Mouse (Mus musculus) hindbrain, embryonic 13.5 days (tissue): ENCODE results near the gene Bach2. TPM values are rescaled to one million over a fixed set of nuclear protein-coding genes. Genes with fewer than 3 reads are reported as not detected.
A peak's percentile ranks its signal among the peaks of the same experiment; 100 is the strongest.

Source experiments
- ATAC-seq: fragments of 200-750 bp; cut with Nextera tagmentation; 2 replicates; pipeline ENCODE4 v1.8.0; 2017; ENCODE audit warnings: moderate TSS enrichment; ENCODE audit not compliant: low FRiP score
- H3K27ac ChIP-seq: fragments of 300-500 bp; sonication (generic); 2 replicates; pipeline ENCODE4 v1.5.1; 2015; ENCODE audit warnings: inconsistent platforms, mild to moderate bottlenecking, moderate library complexity
- H3K27me3 ChIP-seq: fragments of 300-500 bp; sonication (generic); 2 replicates; pipeline ENCODE4 v1.6.1; 2015; ENCODE audit warnings: mild to moderate bottlenecking, inconsistent platforms
- H3K36me3 ChIP-seq: fragments of 300-500 bp; sonication (generic); 2 replicates; pipeline ENCODE4 v1.6.1; 2015; ENCODE audit warnings: mild to moderate bottlenecking, inconsistent platforms
- H3K4me1 ChIP-seq: fragments of 300-500 bp; sonication (generic); replicated peaks from 2 replicates; pipeline ENCODE4 v1.6.1; 2015; ENCODE audit warnings: inconsistent platforms
- H3K4me2 ChIP-seq: fragments of 300-500 bp; sonication (generic); 2 replicates; pipeline ENCODE4 v1.6.1; 2015; ENCODE audit warnings: inconsistent platforms, mild to moderate bottlenecking, moderate library complexity
- H3K4me3 ChIP-seq: fragments of 300-500 bp; sonication (generic); 2 replicates; pipeline ENCODE4 v1.5.1; 2015; ENCODE audit warnings: mild to moderate bottlenecking, inconsistent platforms
- H3K9ac ChIP-seq: fragments of 300-500 bp; sonication (generic); 2 replicates; pipeline ENCODE4 v1.6.1; 2015; ENCODE audit warnings: mild to moderate bottlenecking, inconsistent platforms
- H3K9me3 ChIP-seq: fragments of 300-500 bp; sonication (generic); 2 replicates; pipeline ENCODE4 v1.6.1; 2016; ENCODE audit warnings: inconsistent platforms
- WGBS: fragments of 180-500 bp; shearing (Covaris S2); methylation state at CpG from one replicate; pipeline ENCODE4 v1.1.7; 2015; 5-methylcytosine and 5-hydroxymethylcytosine counted together
- polyA plus RNA-seq: library from polyadenylated mRNA; unstranded; fragments of >200 nt; fragmentation: Nextera tagmentation; extraction: Ambion mirVana; gene quantifications from 2 replicates; pipeline ENCODE4 v1.2.1, GENCODE M21; 2015

The Bach2 gene
- polyA plus RNA-seq, 1 experiment from 2014 or later, result 28.5 TPM

GRCm38 (mm10) chr4:32504236-32504635 lies 265.6 kb downstream of the Bach2 start:
- H3K4me2 ChIP-seq, result no peak overlapping the region
- no peaks in the 10 kb centered on the region for H3K9me3 ChIP-seq
- peak overlapping the region; percentile 30; the same call in 1 of the 2 replicates for H3K27ac ChIP-seq
- WGBS, result 76% methylated on average over 11 of the region's 11 CpGs
- no peak overlapping the region for H3K4me3 ChIP-seq
- peaks cover 24% of the 10 kb centered on the region for H3K36me3 ChIP-seq
- ATAC-seq, result no peak
- no peaks in the 10 kb centered on the region for H3K27me3 ChIP-seq
- peaks cover 19% of the 10 kb centered on the region for H3K4me1 ChIP-seq
- no peak overlapping the region for H3K9ac ChIP-seq

GRCm38 (mm10) chr4:32506306-32506808 lies 267.8 kb downstream of the Bach2 start:
- Histone ChIP-seq H3K9ac (no peak overlapping the region), H3K4me3 (no peak overlapping the region), H3K27ac (no peak overlapping the region), H3K4me1 (peaks cover 31% of the 10 kb centered on the region), H3K4me2 (no peak overlapping the region), H3K27me3 (no peaks in the 10 kb centered on the region), H3K36me3 (peaks cover 24% of the 10 kb centered on the region), H3K9me3 (no peaks in the 10 kb centered on the region)
- WGBS, result 94% methylated on average over 7 of the region's 7 CpGs
- no peak for ATAC-seq

DNA sequence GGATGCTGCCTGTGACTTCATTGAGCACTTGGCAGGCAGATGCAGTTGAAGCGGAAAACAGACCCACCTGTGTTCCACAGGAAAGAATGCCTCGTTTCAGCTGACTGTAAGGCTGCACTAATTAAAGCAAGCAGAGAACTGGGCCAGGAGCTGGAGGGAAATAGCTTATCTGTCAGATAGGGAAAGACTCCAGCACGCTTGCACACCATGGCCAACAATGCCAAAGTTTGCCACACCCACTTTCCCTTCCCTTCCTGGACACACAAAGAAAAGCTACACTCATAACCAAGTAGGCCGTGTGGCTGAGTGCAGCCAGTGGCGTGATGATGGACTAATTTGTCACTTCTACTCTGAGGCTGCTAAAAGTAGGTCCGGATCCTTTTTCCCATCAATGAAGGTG lies 268.4 kb downstream of the Bach2 start:
- H3K9me3 ChIP-seq, result no peaks in the 10 kb centered on the region
- WGBS, result 90% methylated on average over 6 of the region's 6 CpGs
- ATAC-seq, result no peak
- peaks cover 20% of the 10 kb centered on the region for H3K36me3 ChIP-seq
- H3K9ac ChIP-seq, result no peak overlapping the region
- no peak overlapping the region for H3K27ac ChIP-seq
- H3K4me3 ChIP-seq, result no peak overlapping the region
- no peak overlapping the region for H3K4me2 ChIP-seq
- H3K27me3 ChIP-seq, result no peaks in the 10 kb centered on the region
- H3K4me1 ChIP-seq, result peaks cover 33% of the 10 kb centered on the region

GRCm38 (mm10) chr4:32508572-32508971 lies 270.0 kb downstream of the Bach2 start:
- peaks cover 8% of the 10 kb centered on the region; the same call in 1 of the 2 replicates for H3K36me3 ChIP-seq
- H3K4me1 ChIP-seq, result peaks cover 33% of the 10 kb centered on the region
- H3K4me3 ChIP-seq, result no peak overlapping the region
- ATAC-seq, result no peak
- H3K4me2 ChIP-seq, result no peak overlapping the region
- no peaks in the 10 kb centered on the region for H3K9me3 ChIP-seq
- 35% methylated on average over 2 of the region's 2 CpGs for WGBS
- H3K27ac ChIP-seq, result peak overlapping the region; percentile 77
- no peaks in the 10 kb centered on the region for H3K27me3 ChIP-seq
- H3K9ac ChIP-seq, result no peak overlapping the region

- H3K27ac ChIP-seq, result peak overlapping the region; percentile 77
- no peak overlapping the region for H3K4me3 ChIP-seq
- H3K36me3 ChIP-seq, result peaks cover 8% of the 10 kb centered on the region; the same call in 1 of the 2 replicates
- ATAC-seq, result no peak
- no peak overlapping the region for H3K4me2 ChIP-seq
- peaks cover 33% of the 10 kb centered on the region for H3K4me1 ChIP-seq
- 34% methylated on average over 8 of the region's 8 CpGs for WGBS
- H3K9me3 ChIP-seq, result no peaks in the 10 kb centered on the region
- H3K27me3 ChIP-seq, result no peaks in the 10 kb centered on the region
- H3K9ac ChIP-seq, result no peak overlapping the region
Observed at GRCm38 (mm10) chr4:32508996-32509395, 270.4 kb downstream of the Bach2 start.

DNA sequence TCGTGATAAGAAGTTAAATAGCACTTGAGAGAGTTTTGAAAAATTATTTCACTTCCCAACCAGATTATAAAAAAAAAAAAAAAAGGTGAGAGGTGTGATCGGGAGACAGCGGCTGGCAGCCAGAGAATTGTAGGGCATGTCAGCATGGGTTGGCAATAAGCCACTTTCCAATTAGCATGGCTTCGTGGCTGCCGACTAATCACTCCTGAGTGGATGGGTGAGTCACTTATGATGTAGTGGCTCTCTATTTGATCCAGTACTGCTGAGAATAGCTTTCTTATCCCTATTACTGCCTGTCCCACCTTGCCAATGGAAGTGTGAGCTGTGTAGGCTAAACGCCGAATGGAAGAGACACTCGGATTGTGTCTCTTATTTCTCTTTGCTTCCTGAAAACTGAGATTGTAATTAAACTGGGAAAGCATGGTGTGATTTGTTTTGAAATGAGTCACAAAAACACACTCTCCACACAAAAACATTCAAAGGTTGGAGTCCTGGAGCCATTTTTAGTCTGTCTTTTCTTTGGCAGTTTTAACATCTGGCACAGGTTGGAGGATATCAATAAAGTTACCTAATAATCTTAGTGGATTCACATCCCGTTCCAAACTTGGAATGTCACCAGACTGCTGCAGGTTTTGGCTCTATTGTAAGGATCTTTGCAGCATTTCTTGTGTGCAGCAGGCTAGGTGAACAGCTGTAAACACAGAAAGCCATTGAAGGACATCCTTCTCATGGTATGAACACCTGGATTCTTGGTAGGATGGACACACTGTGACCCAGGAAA lies 271.4 kb downstream of the Bach2 start:
- no peak overlapping the region for H3K9ac ChIP-seq
- no peak overlapping the region for H3K27ac ChIP-seq
- no peak overlapping the region for H3K4me3 ChIP-seq
- no peak overlapping the region for H3K4me2 ChIP-seq
- H3K9me3 ChIP-seq, result no peaks in the 10 kb centered on the region
- WGBS, result 62% methylated on average over 9 of the region's 9 CpGs
- no peaks in the 10 kb centered on the region for H3K27me3 ChIP-seq
- peaks cover 6% of the 10 kb centered on the region; the same call in 1 of the 2 replicates for H3K36me3 ChIP-seq
- ATAC-seq, result no peak
- peaks cover 37% of the 10 kb centered on the region for H3K4me1 ChIP-seq

DNA sequence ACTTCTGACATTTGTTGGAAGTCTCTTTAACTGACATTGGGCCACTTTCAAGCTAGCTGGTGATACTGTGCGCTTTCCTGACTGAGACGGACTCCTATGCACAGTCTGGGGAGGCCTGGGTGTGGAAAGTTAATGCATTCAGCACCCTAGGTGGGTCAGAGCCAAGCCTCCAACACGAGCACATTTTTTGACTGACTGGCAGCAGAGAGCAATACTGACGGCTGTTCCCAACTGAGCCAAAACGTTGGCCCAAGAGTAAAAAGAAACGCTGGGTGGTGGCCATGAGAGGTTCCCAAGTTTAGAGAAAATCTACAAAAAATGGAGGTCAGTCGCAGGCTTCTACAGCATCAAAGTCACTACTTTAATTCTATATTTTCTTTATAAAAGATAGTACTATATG lies 272.3 kb downstream of the Bach2 start:
- Histone ChIP-seq H3K36me3 (peaks cover 3% of the 10 kb centered on the region; the same call in 1 of the 2 replicates), H3K9me3 (no peaks in the 10 kb centered on the region), H3K4me2 (no peak overlapping the region), H3K27me3 (no peaks in the 10 kb centered on the region), H3K4me3 (no peak overlapping the region), H3K4me1 (peaks cover 42% of the 10 kb centered on the region), H3K27ac (no peak overlapping the region), H3K9ac (no peak overlapping the region)
- WGBS, result 67% methylated on average over 7 of the region's 7 CpGs
- no peak for ATAC-seq

- H3K4me1 ChIP-seq, result peaks cover 35% of the 10 kb centered on the region
- peak overlapping the region; percentile 42; the same call in 1 of the 2 replicates for H3K27ac ChIP-seq
- H3K9ac ChIP-seq, result no peak overlapping the region
- WGBS, result 92% methylated on average over 8 of the region's 8 CpGs
- no peaks in the 10 kb centered on the region for H3K9me3 ChIP-seq
- H3K4me2 ChIP-seq, result no peak overlapping the region
- H3K36me3 ChIP-seq, result no peaks in the 10 kb centered on the region
- ATAC-seq, result 0 out of 2 replicates have a peak, but pooled peaks have one; percentile 11
- H3K27me3 ChIP-seq, result no peaks in the 10 kb centered on the region
- H3K4me3 ChIP-seq, result no peak overlapping the region
Observed at GRCm38 (mm10) chr4:32516126-32516525, 277.5 kb downstream of the Bach2 start.

DNA sequence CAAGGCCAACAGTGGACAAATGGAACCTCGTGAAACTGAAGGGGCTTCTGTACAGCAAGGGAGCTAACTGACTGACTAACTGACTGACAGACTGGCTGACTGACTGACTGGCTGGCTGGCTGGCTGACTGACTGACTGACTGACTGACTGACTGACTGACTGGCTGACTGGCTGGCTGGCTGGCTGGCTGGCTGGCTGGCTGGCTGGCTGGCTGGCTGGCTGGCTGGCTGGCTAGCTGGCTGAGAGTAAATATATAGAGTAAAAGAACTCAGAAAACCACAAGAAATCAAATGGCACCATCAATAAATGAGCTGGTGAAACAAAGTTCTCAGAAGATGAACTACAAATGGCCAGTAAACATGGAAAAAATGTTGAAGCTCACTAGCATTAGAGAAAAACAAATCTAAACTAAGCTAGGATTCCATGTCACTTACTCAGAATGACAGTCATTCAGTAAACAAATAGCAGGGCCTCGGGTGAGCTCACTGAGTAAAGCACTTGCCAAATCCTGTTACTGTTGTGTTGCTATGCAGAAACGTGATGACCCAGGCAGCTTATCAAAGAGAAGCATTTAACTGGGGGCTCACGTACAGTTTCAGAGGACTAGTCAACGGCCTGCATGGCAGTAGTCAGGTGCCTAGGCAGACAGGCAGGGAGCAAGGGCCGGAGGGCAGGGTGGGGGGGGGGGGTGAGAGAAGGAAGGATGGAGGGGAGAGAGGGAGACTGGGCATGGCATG lies 280.4 kb downstream of the Bach2 start:
- no peaks in the 10 kb centered on the region for H3K36me3 ChIP-seq
- H3K4me1 ChIP-seq, result peaks cover 59% of the 10 kb centered on the region
- peak overlapping the region; percentile 12; the same call in 1 of the 2 replicates for H3K27ac ChIP-seq
- H3K27me3 ChIP-seq, result no peaks in the 10 kb centered on the region
- no peak overlapping the region for H3K4me3 ChIP-seq
- no peak overlapping the region for H3K9ac ChIP-seq
- no peaks in the 10 kb centered on the region for H3K9me3 ChIP-seq
- 51% methylated on average over 6 of the region's 6 CpGs for WGBS
- H3K4me2 ChIP-seq, result no peak overlapping the region
- ATAC-seq, result peak; percentile 31; the same call in 1 of the 2 replicates

- H3K27ac ChIP-seq, result peak overlapping the region; percentile 40; the same call in 1 of the 2 replicates
- no peak overlapping the region for H3K4me2 ChIP-seq
- H3K9me3 ChIP-seq, result no peaks in the 10 kb centered on the region
- H3K4me1 ChIP-seq, result peaks cover 60% of the 10 kb centered on the region
- no peaks in the 10 kb centered on the region for H3K27me3 ChIP-seq
- H3K36me3 ChIP-seq, result no peaks in the 10 kb centered on the region
- H3K4me3 ChIP-seq, result no peak overlapping the region
- no peak overlapping the region for H3K9ac ChIP-seq
- no peak for ATAC-seq
- 32% methylated on average over 18 of the region's 18 CpGs for WGBS
Observed at GRCm38 (mm10) chr4:32520628-32521360, 282.2 kb downstream of the Bach2 start.

GRCm38 (mm10) chr4:32521361-32521740 lies 282.7 kb downstream of the Bach2 start:
- Histone ChIP-seq H3K9me3 (no peaks in the 10 kb centered on the region), H3K27me3 (no peaks in the 10 kb centered on the region), H3K9ac (no peak overlapping the region), H3K4me1 (peaks cover 66% of the 10 kb centered on the region), H3K4me2 (no peak overlapping the region), H3K36me3 (no peaks in the 10 kb centered on the region), H3K4me3 (no peak overlapping the region), H3K27ac (no peak overlapping the region)
- WGBS, result 70% methylated on average over 6 of the region's 6 CpGs
- no peak for ATAC-seq

- Histone ChIP-seq H3K9ac (no peak overlapping the region), H3K27ac (peak overlapping the region; percentile 46; the same call in 1 of the 2 replicates), H3K4me2 (no peak overlapping the region), H3K4me3 (no peak overlapping the region), H3K4me1 (peaks cover 71% of the 10 kb centered on the region), H3K9me3 (no peaks in the 10 kb centered on the region), H3K27me3 (no peaks in the 10 kb centered on the region), H3K36me3 (no peaks in the 10 kb centered on the region)
- WGBS, result 53% methylated on average over 2 of the region's 2 CpGs
- ATAC-seq, result no peak
Observed at GRCm38 (mm10) chr4:32522013-32522412, 283.4 kb downstream of the Bach2 start.
